In genomic region chr6:94077013-94077412, GRCm38 (mm10) we compare ENCODE assay signal across 25 mouse cellular contexts.
DNase-seq lines count a peak whose midpoint lies in the region; ATAC-seq and TF ChIP-seq lines count a peak whose summit lies in the region.
"Had no signal": no experiment of that assay in that cellular context is flagged by ENCODE, and none has a peak within 500 bp of the region (broad histone marks: within the 10 kb centered on the region; RNA-seq: fewer than 3 reads in every experiment).

No protein-coding gene starts in this region.

- ATAC-seq in heart, embryonic 13.5 days (ENCODE audit: extremely low read depth, insufficient number of reproducible peaks, low FRiP score, low TSS enrichment) = no peak
- peak; percentile 30; the same call in 1 of the 2 replicates for ATAC-seq in liver, embryonic 12.5 days
- ATAC-seq in liver, postnatal 0 days = no peak
- ATAC-seq in limb, embryonic 12.5 days (ENCODE audit: insufficient number of reproducible peaks, insufficient read depth, low FRiP score, low TSS enrichment, low read depth) = 0 out of 2 replicates have a peak, but pooled peaks have one; percentile 48
- ATAC-seq: CD4-positive, CD25-positive, alpha-beta regulatory T cell, adult 4 months; forebrain, embryonic 13.5 days; forebrain, postnatal 0 days; hindbrain, embryonic 16.5 days; intestine, embryonic 15.5 days had no signal

- H3K36me3 ChIP-seq in heart, embryonic 13.5 days = no peaks in the 10 kb centered on the region
- no peaks in the 10 kb centered on the region for H3K36me3 ChIP-seq in liver, embryonic 12.5 days
- no peaks in the 10 kb centered on the region for H3K36me3 ChIP-seq in liver, postnatal 0 days (replicated peaks; ENCODE audit: insufficient read depth, low read length)
- no peaks in the 10 kb centered on the region for H3K36me3 ChIP-seq in limb, embryonic 12.5 days
- H3K36me3 ChIP-seq: embryonic facial prominence, embryonic 13.5 days; heart, embryonic 10.5 days; hindbrain, embryonic 10.5 days; hindbrain, embryonic 13.5 days; intestine, embryonic 15.5 days had no signal

- 0 out of 2 replicates have a peak overlapping the region, but pooled peaks have one; percentile 33 for H3K27ac ChIP-seq in heart, embryonic 13.5 days (replicated peaks)
- no peak overlapping the region for H3K27ac ChIP-seq in liver, embryonic 12.5 days
- H3K27ac ChIP-seq in liver, postnatal 0 days (ENCODE audit: low read depth) = no peak overlapping the region
- H3K27ac ChIP-seq in limb, embryonic 12.5 days = no peak overlapping the region
- H3K27ac ChIP-seq: embryonic facial prominence, embryonic 13.5 days; forebrain, embryonic 13.5 days; gastrocnemius, adult 2 months; heart, embryonic 10.5 days; hindbrain, embryonic 10.5 days; hindbrain, embryonic 13.5 days; intestine, embryonic 15.5 days had no signal

- no peak for DNase-seq in heart, postnatal 25 days (ENCODE audit: low spot score)
- DNase-seq in liver, postnatal 0 days = no peak
- no peak for DNase-seq in cerebellum, adult 8-10 months
- DNase-seq: adrenal gland, adult 2 months; adrenal gland, postnatal 14 days; cerebellum, adult 11 months; cerebellum, adult 9-10 months; cerebellum, postnatal 14 days; forebrain, postnatal 0 days; gastrocnemius, adult 2 months; gastrocnemius, postnatal 14 days; heart, adult 18-20 months; heart, postnatal 36 days had no signal

- intact Hi-C loops in heart, postnatal 25 days (cut with DNase I) = loop anchor here (5.0 kb wide), 1 partner anchor 285 kb away; no protein-coding TSS in a partner anchor

- peaks cover 71% of the 10 kb centered on the region for H3K4me1 ChIP-seq in heart, embryonic 13.5 days
- peaks cover 13% of the 10 kb centered on the region; the same call in 1 of the 2 replicates for H3K4me1 ChIP-seq in liver, embryonic 12.5 days
- H3K4me1 ChIP-seq in liver, postnatal 0 days (ENCODE audit: insufficient read depth) = no peaks in the 10 kb centered on the region
- H3K4me1 ChIP-seq in limb, embryonic 12.5 days (replicated peaks) = peaks cover 50% of the 10 kb centered on the region

- H3K9me3 ChIP-seq in heart, embryonic 13.5 days = no peaks in the 10 kb centered on the region
- no peaks in the 10 kb centered on the region for H3K9me3 ChIP-seq in liver, embryonic 12.5 days (replicated peaks)
- no peaks in the 10 kb centered on the region for H3K9me3 ChIP-seq in liver, postnatal 0 days (ENCODE audit: low read length)
- no peaks in the 10 kb centered on the region for H3K9me3 ChIP-seq in limb, embryonic 12.5 days
- H3K9me3 ChIP-seq: embryonic facial prominence, embryonic 13.5 days; forebrain, embryonic 13.5 days; heart, embryonic 10.5 days; hindbrain, embryonic 10.5 days; hindbrain, embryonic 13.5 days; intestine, embryonic 15.5 days had no signal

- H3K9ac ChIP-seq in heart, embryonic 13.5 days = no peak overlapping the region
- no peak overlapping the region for H3K9ac ChIP-seq in liver, embryonic 12.5 days
- no peak overlapping the region for H3K9ac ChIP-seq in liver, postnatal 0 days (replicated peaks)
- no peak overlapping the region for H3K9ac ChIP-seq in limb, embryonic 12.5 days (replicated peaks)
- H3K9ac ChIP-seq: embryonic facial prominence, embryonic 13.5 days; forebrain, embryonic 13.5 days; forebrain, postnatal 0 days; hindbrain, embryonic 13.5 days; intestine, embryonic 15.5 days had no signal

- 63% methylated on average over 3 of the region's 3 CpGs for WGBS in heart, embryonic 13.5 days
- 74% methylated on average over 3 of the region's 3 CpGs for WGBS in liver, embryonic 12.5 days (ENCODE audit: insufficient replicate concordance)
- 87% methylated on average over 3 of the region's 3 CpGs for WGBS in liver, postnatal 0 days (ENCODE audit: insufficient replicate concordance)
- 90% methylated on average over 3 of the region's 3 CpGs for WGBS in limb, embryonic 12.5 days

- H3K27me3 ChIP-seq in heart, embryonic 13.5 days (replicated peaks) = no peaks in the 10 kb centered on the region
- no peaks in the 10 kb centered on the region for H3K27me3 ChIP-seq in liver, embryonic 12.5 days (replicated peaks)
- no peaks in the 10 kb centered on the region for H3K27me3 ChIP-seq in liver, postnatal 0 days (ENCODE audit: insufficient read depth, low read length)
- H3K27me3 ChIP-seq in limb, embryonic 12.5 days = no peaks in the 10 kb centered on the region
- H3K27me3 ChIP-seq: embryonic facial prominence, embryonic 13.5 days; forebrain, embryonic 13.5 days; hindbrain, embryonic 13.5 days; intestine, embryonic 15.5 days had no signal

- no peak overlapping the region for H3K4me2 ChIP-seq in heart, embryonic 13.5 days
- no peak overlapping the region for H3K4me2 ChIP-seq in liver, embryonic 12.5 days
- H3K4me2 ChIP-seq in liver, postnatal 0 days (ENCODE audit: low read depth, low read length) = no peak overlapping the region
- no peak overlapping the region for H3K4me2 ChIP-seq in limb, embryonic 12.5 days
- H3K4me2 ChIP-seq: embryonic facial prominence, embryonic 13.5 days; forebrain, embryonic 13.5 days; hindbrain, embryonic 13.5 days; intestine, embryonic 15.5 days had no signal

- no peak for TF ChIP-seq EP300 in liver, postnatal 0 days (IDR thresholded peaks at IDR 0.05; ENCODE audit: low read depth)

- no peak overlapping the region for H3K4me3 ChIP-seq in heart, embryonic 13.5 days
- no peak overlapping the region for H3K4me3 ChIP-seq in liver, embryonic 12.5 days
- no peak overlapping the region for H3K4me3 ChIP-seq in liver, postnatal 0 days (ENCODE audit: low read depth, low read length)
- no peak overlapping the region for H3K4me3 ChIP-seq in limb, embryonic 12.5 days (replicated peaks)
- H3K4me3 ChIP-seq: embryonic facial prominence, embryonic 13.5 days; erythroblast, embryonic 14.5 days; forebrain, embryonic 13.5 days; gastrocnemius, adult 2 months; heart, embryonic 10.5 days; hindbrain, embryonic 10.5 days; hindbrain, embryonic 13.5 days; intestine, embryonic 15.5 days had no signal

- no peak for TF ChIP-seq CTCF in liver, postnatal 0 days (IDR thresholded peaks at IDR 0.05; ENCODE audit: low read depth)

Comparison
In these comparisons a context has a peak if more than half of its experiments do, and no peak if none do; other contexts are left out.
1. ATAC-seq: peak in liver, embryonic 12.5 days (single experiment) and limb, embryonic 12.5 days (single experiment); none in heart, embryonic 13.5 days (single experiment) and liver, postnatal 0 days (single experiment).